Mouse (Mus musculus): ENCODE data around the gene Ptcra.

DNA sequence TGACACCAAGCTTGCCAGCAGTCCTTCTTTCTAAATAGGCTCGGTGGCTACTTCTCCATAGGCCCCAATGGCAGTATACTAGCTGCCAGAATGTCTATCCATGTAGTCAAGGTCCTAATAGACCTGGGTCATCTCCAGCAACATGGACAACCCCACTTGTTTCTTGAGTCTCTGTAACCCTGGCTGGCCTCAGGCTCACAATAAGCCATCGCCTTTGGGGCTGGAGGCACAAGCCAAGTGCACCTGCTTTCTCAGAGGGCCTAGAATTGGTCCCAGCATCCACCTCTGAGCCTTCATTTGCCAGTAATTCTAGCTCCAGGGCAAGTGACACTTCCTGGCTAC is 10.6 kb upstream of the Ptcra start:
- TF ChIP-seq CTCF (IDR thresholded peaks at IDR 0.05; ENCODE audit: control insufficient read depth, insufficient read depth, low read length) (no peak), POLR2A (IDR thresholded peaks at IDR 0.05; ENCODE audit: borderline replicate concordance, control insufficient read depth, low read depth, low read length) (no peak)

Measured in bone marrow, adult 2 months (tissue).